10 mouse cellular contexts compared by ENCODE assay signal in the genomic region with DNA sequence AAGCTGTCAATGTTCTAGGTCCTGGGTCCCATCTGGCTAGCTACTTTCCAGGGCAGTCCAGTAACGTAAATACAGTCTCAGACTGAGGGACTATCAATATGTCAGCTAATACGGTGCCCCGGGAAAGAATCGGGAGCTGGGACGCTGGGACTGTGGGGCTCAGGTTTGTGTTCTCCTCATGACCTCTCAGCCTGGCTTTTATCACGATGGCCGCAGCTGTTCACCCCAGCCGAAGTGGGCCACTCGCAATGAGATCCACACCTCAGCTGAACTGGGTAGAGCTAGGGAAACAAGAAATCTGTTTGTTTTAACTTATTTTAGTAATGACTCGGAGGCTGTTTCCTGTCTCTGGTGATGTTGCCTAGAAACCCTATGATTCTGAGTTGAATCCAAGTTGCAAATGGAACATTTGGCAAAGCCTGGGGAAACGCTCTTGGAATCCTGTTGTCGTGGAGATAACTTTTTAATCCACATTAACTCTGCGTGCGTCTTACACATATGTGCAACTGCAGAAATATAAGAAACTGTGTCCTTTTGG.
A peak's percentile ranks its signal among the peaks of the same experiment; 100 is the strongest.
DNase-seq lines count a peak whose midpoint lies in the region; ATAC-seq lines count a peak whose summit lies in the region.
"Had no signal": no experiment of that assay in that cellular context is flagged by ENCODE, and none has a peak within 500 bp of the region (broad histone marks: within the 10 kb centered on the region; RNA-seq: fewer than 3 reads in every experiment).

No protein-coding gene starts in this region.

- no peak overlapping the region for H3K9ac ChIP-seq in hindbrain, embryonic 14.5 days
- no peak overlapping the region for H3K9ac ChIP-seq in limb, embryonic 15.5 days
- H3K9ac ChIP-seq: neural tube, embryonic 12.5 days had no signal

- H3K27me3 ChIP-seq in hindbrain, embryonic 14.5 days (ENCODE audit: control insufficient read depth, insufficient read depth, low read length) = no peaks in the 10 kb centered on the region
- H3K27me3 ChIP-seq in hindbrain, embryonic 10.5 days (ENCODE audit: insufficient read depth, poor library complexity, severe bottlenecking) = no peaks in the 10 kb centered on the region
- no peaks in the 10 kb centered on the region for H3K27me3 ChIP-seq in limb, embryonic 15.5 days
- H3K27me3 ChIP-seq: neural tube, embryonic 12.5 days had no signal

- no peak overlapping the region for H3K4me2 ChIP-seq in hindbrain, embryonic 14.5 days (replicated peaks)
- H3K4me2 ChIP-seq in limb, embryonic 15.5 days = peak overlapping the region; percentile 30
- H3K4me2 ChIP-seq: neural tube, embryonic 12.5 days had no signal

- intact Hi-C loops in gastrocnemius, postnatal 36 days (cut with DNase I) = no loop called here

- DNase-seq in hindbrain, embryonic 14.5 days (ENCODE audit: low spot score) = peak; percentile 44
- no peak for DNase-seq in hindbrain, embryonic 10.5 days (ENCODE audit: low spot score)
- peak; percentile 50 for DNase-seq in cerebellum, adult 9-10 months
- DNase-seq in gastrocnemius, postnatal 36 days = peak; percentile 26 to 38
- DNase-seq in kidney, adult 9 months = peak; percentile 45
- no peak for DNase-seq in thymus, postnatal 10 days (ENCODE audit: low spot score in 2 of 2)

- peaks cover 12% of the 10 kb centered on the region for H3K4me1 ChIP-seq in hindbrain, embryonic 14.5 days (replicated peaks; ENCODE audit: control insufficient read depth, insufficient read depth, low read length)
- no peaks in the 10 kb centered on the region for H3K4me1 ChIP-seq in hindbrain, embryonic 10.5 days (replicated peaks)
- H3K4me1 ChIP-seq in limb, embryonic 15.5 days = peaks cover 29% of the 10 kb centered on the region
- H3K4me1 ChIP-seq: neural tube, embryonic 12.5 days had no signal

- H3K4me3 ChIP-seq in hindbrain, embryonic 14.5 days (replicated peaks; ENCODE audit: low read length) = no peak overlapping the region
- no peak overlapping the region for H3K4me3 ChIP-seq in hindbrain, embryonic 10.5 days
- H3K4me3 ChIP-seq in limb, embryonic 15.5 days = no peak overlapping the region
- H3K4me3 ChIP-seq: erythroblast, embryonic 14.5 days; neural tube, embryonic 12.5 days had no signal

- WGBS in hindbrain, embryonic 14.5 days = 67% methylated on average over 14 of the region's 14 CpGs
- 88% methylated on average over 14 of the region's 14 CpGs for WGBS in hindbrain, embryonic 10.5 days
- WGBS in limb, embryonic 15.5 days = 38% methylated on average over 14 of the region's 14 CpGs

- no peaks in the 10 kb centered on the region for H3K36me3 ChIP-seq in hindbrain, embryonic 14.5 days (replicated peaks; ENCODE audit: control insufficient read depth, insufficient read depth)
- H3K36me3 ChIP-seq in hindbrain, embryonic 10.5 days = no peaks in the 10 kb centered on the region
- H3K36me3 ChIP-seq in limb, embryonic 15.5 days = no peaks in the 10 kb centered on the region
- H3K36me3 ChIP-seq: neural tube, embryonic 12.5 days had no signal

- H3K27ac ChIP-seq in hindbrain, embryonic 14.5 days = no peak overlapping the region
- H3K27ac ChIP-seq in hindbrain, embryonic 10.5 days = no peak overlapping the region
- peak overlapping the region; percentile 87 for H3K27ac ChIP-seq in limb, embryonic 15.5 days
- H3K27ac ChIP-seq: neural tube, embryonic 12.5 days had no signal

- no peak for ATAC-seq in hindbrain, embryonic 14.5 days (ENCODE audit: low FRiP score)
- 0 out of 2 replicates have a peak, but pooled peaks have one; percentile 31 for ATAC-seq in limb, embryonic 15.5 days (ENCODE audit: insufficient number of reproducible peaks, low FRiP score, low TSS enrichment, low read depth)
- no peak for ATAC-seq in activated CD4-positive, CD25-positive, alpha-beta regulatory T cell, adult 4 months

- H3K9me3 ChIP-seq in hindbrain, embryonic 14.5 days (ENCODE audit: control insufficient read depth, low read length) = no peaks in the 10 kb centered on the region
- no peaks in the 10 kb centered on the region for H3K9me3 ChIP-seq in hindbrain, embryonic 10.5 days
- no peaks in the 10 kb centered on the region for H3K9me3 ChIP-seq in limb, embryonic 15.5 days
- H3K9me3 ChIP-seq: neural tube, embryonic 12.5 days had no signal

Comparison
In these comparisons a context has a peak if more than half of its experiments do, and no peak if none do; other contexts are left out.
1. DNase-seq: peak in hindbrain, embryonic 14.5 days (single experiment), cerebellum, adult 9-10 months (single experiment), gastrocnemius, postnatal 36 days (2 of 2) and kidney, adult 9 months (single experiment); none in hindbrain, embryonic 10.5 days (single experiment) and thymus, postnatal 10 days (0 of 2).